Mouse (Mus musculus) embryonic facial prominence, embryonic 12.5 days (tissue): ENCODE data around the gene Capza2. TPM values are rescaled to one million over a fixed set of nuclear protein-coding genes. Genes with fewer than 3 reads are reported as not detected.

Source experiments
- ATAC-seq: fragments of 200-750 bp; cut with Nextera tagmentation; 2 replicates; pipeline ENCODE4 v1.8.0; 2017; ENCODE audit not compliant: insufficient number of reproducible peaks, insufficient read depth, low FRiP score, low TSS enrichment
- H3K27ac ChIP-seq: fragments of 300-500 bp; sonication (generic); 2 replicates; pipeline ENCODE4 v1.5.1; 2016; ENCODE audit warnings: mild to moderate bottlenecking
- H3K27me3 ChIP-seq: fragments of 300-500 bp; sonication (generic); 2 replicates; pipeline ENCODE4 v1.6.1; 2016; ENCODE audit warnings: mild to moderate bottlenecking, moderate library complexity
- H3K36me3 ChIP-seq: fragments of 300-500 bp; sonication (generic); 2 replicates; pipeline ENCODE4 v1.6.1; 2016; ENCODE audit warnings: mild to moderate bottlenecking
- H3K4me1 ChIP-seq: fragments of 300-500 bp; sonication (generic); 2 replicates; pipeline ENCODE4 v1.6.1; 2016
- H3K4me2 ChIP-seq: fragments of 300-500 bp; sonication (generic); replicated peaks from 2 replicates; pipeline ENCODE4 v1.6.1; 2016; ENCODE audit warnings: mild to moderate bottlenecking, moderate library complexity
- H3K4me3 ChIP-seq: fragments of 300-500 bp; sonication (generic); 2 replicates; pipeline ENCODE4 v1.5.1; 2016; ENCODE audit warnings: mild to moderate bottlenecking
- H3K9ac ChIP-seq: fragments of 300-500 bp; sonication (generic); 2 replicates; pipeline ENCODE4 v1.6.1; 2016; ENCODE audit warnings: mild to moderate bottlenecking, moderate library complexity
- H3K9me3 ChIP-seq: fragments of 300-500 bp; sonication (generic); 2 replicates; pipeline ENCODE4 v1.6.1; 2016; ENCODE audit warnings: mild to moderate bottlenecking, moderate library complexity
- WGBS: fragments of 180-500 bp; shearing (Covaris S2); methylation state at CpG from one replicate; pipeline ENCODE4 v1.1.7; 2016; 5-methylcytosine and 5-hydroxymethylcytosine counted together
- polyA plus RNA-seq: library from polyadenylated mRNA; unstranded; fragments of >200 nt; fragmentation: Nextera tagmentation; extraction: Ambion mirVana; gene quantifications from 2 replicates; pipeline ENCODE4 v1.2.1, GENCODE M21; 2016

Gene Capza2
- polyA plus RNA-seq, 1 experiment from 2014 or later: 194 TPM

DNA sequence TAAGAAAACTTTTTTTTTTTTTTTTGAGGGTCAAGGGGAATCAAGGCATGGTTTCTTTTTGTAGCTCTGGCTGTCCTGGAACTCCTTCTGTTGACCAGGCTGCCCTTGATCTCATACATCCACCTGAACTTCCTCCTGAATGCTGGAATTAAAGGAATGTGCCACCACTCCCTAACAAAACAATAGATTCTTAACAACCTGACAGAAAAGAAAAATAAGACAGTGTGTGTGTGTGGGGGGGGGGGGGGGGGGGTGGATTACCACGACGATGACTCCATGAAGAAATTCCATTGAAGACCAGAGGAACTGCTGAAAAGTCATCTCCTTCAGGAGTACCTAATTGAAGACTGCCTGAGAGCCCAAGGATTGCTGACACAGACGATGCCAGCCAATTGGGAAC lies 14.6 kb upstream of the Capza2 start:
- no peaks in the 10 kb centered on the region for H3K27me3 ChIP-seq
- no peak for ATAC-seq
- no peaks in the 10 kb centered on the region for H3K36me3 ChIP-seq
- H3K9ac ChIP-seq: no peak overlapping the region
- no peaks in the 10 kb centered on the region for H3K9me3 ChIP-seq
- no peak overlapping the region for H3K4me3 ChIP-seq
- no peaks in the 10 kb centered on the region for H3K4me1 ChIP-seq
- H3K27ac ChIP-seq: no peak overlapping the region
- 68% methylated on average over 3 of the region's 3 CpGs for WGBS
- no peak overlapping the region for H3K4me2 ChIP-seq

DNA sequence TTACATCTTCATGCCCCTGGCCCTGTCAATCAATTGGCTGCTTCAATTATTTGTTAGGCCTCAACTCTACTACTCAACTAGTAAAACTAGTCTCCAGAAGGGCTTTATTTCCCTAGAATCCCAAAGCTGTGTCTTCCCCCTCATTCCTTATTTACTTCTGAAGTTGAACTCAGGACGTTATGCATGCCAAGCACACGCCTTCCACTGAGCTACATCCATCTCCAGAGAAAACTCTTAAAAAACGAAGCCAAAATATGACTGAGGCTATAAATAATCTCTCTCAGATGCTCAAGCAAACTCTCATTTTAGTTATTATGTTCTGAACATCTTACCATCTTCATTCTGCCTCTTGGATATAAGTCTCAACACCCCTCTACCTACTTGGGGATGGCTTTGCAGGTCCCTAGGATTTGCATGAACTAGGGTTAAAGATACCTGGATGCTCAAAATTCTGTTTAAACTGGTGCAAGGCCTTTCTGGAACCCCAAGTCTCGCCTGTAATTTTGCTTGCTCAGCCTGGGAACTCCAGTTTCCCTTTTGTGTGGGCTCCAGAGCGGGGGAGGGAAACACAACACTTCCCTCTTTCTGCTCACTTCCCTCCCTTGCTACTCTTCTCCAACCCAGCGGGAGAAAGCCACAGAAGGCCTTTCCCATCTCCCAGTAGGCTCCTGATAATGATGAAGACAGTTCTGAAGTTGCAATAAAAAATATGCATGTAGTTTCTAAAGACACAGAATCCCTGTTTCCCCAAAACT lies 7.2 kb upstream of the Capza2 start:
- no peaks in the 10 kb centered on the region for H3K4me1 ChIP-seq
- no peak overlapping the region for H3K4me2 ChIP-seq
- H3K36me3 ChIP-seq: no peaks in the 10 kb centered on the region
- no peak overlapping the region for H3K4me3 ChIP-seq
- H3K9ac ChIP-seq: no peak overlapping the region
- ATAC-seq: no peak
- WGBS: 56% methylated on average over 6 of the region's 6 CpGs
- no peaks in the 10 kb centered on the region for H3K27me3 ChIP-seq
- peak overlapping the region; percentile 41; the same call in 1 of the 2 replicates for H3K27ac ChIP-seq
- no peaks in the 10 kb centered on the region for H3K9me3 ChIP-seq

DNA sequence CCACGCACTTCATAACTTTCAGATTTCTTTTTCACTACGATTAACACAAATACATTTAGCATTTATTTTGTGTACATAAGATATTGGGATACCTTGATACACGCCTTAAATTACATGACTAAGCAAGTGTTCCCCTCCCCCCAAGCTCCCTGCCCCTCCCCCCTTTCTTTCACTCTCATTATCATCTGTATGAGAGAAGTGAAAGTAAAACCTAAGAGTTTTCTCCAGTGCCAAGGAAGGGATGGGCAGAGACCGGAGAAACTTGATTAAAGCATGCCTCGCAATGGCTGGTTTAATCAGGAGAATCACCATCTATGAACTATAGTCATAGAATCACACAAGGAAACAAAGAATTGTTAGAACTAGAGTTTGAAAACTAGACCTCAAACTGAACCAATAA lies 6.3 kb upstream of the Capza2 start:
- Histone ChIP-seq H3K27me3 (no peaks in the 10 kb centered on the region), H3K27ac (no peak overlapping the region), H3K4me2 (no peak overlapping the region), H3K4me1 (no peaks in the 10 kb centered on the region), H3K36me3 (no peaks in the 10 kb centered on the region), H3K4me3 (no peak overlapping the region), H3K9me3 (no peaks in the 10 kb centered on the region), H3K9ac (no peak overlapping the region)
- 70% methylated on average over 5 of the region's 5 CpGs for WGBS
- no peak for ATAC-seq

DNA sequence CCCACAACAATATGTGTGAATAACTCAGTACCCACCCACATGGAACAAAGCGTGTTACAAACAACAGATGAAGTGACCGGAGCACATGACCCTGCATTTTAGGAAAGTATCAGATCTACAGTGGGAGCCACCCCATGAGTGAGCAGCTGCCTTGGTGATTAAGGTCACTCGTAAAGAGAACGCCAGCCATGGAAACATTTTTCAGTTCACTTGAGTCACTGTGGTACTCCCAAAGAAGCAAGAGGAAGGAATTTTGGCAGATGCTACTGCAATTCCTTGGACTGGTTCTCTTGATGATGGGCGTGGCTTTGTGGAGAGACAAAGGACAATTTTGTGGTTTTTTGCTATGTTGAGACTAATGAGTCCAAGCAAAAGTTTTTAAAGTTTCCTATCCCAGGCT lies 4.4 kb upstream of the Capza2 start:
- H3K36me3 ChIP-seq: no peaks in the 10 kb centered on the region
- H3K4me2 ChIP-seq: no peak overlapping the region
- H3K4me1 ChIP-seq: no peaks in the 10 kb centered on the region
- H3K27me3 ChIP-seq: no peaks in the 10 kb centered on the region
- H3K27ac ChIP-seq: no peak overlapping the region
- no peak overlapping the region for H3K4me3 ChIP-seq
- ATAC-seq: no peak
- H3K9ac ChIP-seq: no peak overlapping the region
- no peaks in the 10 kb centered on the region for H3K9me3 ChIP-seq
- WGBS: 89% methylated on average over 5 of the region's 5 CpGs

DNA sequence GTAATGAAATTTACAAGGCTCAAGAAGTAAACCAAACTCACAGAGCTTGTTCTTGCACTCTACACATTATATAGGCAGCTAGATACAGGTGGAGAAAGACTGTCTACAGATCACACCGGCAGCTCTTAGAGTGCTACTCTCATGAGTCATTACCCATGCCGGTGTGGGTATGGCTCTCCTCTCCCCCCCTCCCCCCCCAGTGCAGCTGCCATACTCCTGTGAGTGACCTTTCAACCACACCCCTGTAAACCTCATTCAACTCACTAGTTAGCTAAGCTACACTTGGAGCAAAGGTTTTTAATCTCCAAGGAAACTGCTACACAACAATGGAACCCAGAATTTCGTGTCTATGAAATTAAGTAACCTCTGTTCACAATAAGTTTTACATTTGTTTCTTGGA lies 2.2 kb upstream of the Capza2 start:
- H3K4me1 ChIP-seq: no peaks in the 10 kb centered on the region
- H3K4me2 ChIP-seq: no peak overlapping the region
- H3K27me3 ChIP-seq: no peaks in the 10 kb centered on the region
- no peaks in the 10 kb centered on the region for H3K9me3 ChIP-seq
- H3K4me3 ChIP-seq: no peak overlapping the region
- no peak overlapping the region for H3K27ac ChIP-seq
- 71% methylated on average over 3 of the region's 3 CpGs for whole genome bisulfite sequencing
- ATAC-seq: no peak
- no peaks in the 10 kb centered on the region for H3K36me3 ChIP-seq
- no peak overlapping the region for H3K9ac ChIP-seq

DNA sequence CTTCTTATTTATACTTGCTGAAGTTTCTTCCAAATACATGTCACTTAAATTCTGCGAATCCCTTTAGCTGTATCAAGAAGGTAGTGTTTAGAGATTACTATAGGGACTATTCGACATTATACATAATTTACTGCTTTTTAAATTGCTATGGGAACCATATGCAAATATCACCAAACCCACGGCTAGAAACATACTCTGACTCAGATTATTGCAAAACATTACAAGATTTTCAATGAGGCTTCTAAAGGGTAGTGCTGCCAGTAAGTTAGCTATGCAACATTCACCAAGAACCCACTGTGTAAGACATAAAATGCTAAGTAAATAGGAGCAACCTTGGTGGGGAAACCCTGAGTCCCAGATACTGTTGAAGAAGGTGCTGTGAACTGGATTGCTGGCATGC lies 1.0 kb upstream of the Capza2 start:
- H3K27ac ChIP-seq: no peak overlapping the region
- 87% methylated on average over 3 of the region's 3 CpGs for WGBS

DNA sequence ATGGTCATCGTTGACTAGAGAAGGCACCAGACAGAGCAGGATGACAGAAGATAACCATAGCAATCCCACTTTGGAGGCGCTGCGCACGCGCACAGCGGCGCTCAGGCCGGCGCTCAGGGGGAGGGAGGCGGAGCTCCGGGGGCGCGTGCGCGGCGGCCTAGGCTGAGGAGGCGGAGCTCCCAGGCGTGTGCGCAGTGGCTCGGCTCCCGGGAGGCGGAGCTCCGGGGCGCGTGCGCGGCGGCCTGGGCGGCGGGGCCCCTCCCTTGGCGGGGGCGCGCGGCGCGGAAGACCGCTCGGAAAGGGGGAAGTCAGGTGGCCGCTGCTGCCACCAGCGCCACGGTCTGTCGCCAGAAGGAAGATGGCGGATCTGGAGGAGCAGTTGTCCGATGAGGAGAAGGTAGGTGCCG lies 733 bp downstream of the Capza2 start:
- WGBS: under 1% methylated on average over 34 of the region's 45 CpGs
- peak; percentile 88 for ATAC-seq
- Histone ChIP-seq H3K4me1 (peaks cover 3% of the 10 kb centered on the region; the same call in 1 of the 2 replicates), H3K4me3 (peak overlapping the region; percentile 95), H3K4me2 (peak overlapping the region; percentile 69), H3K27me3 (no peaks in the 10 kb centered on the region), H3K9me3 (no peaks in the 10 kb centered on the region), H3K36me3 (no peaks in the 10 kb centered on the region), H3K9ac (peak overlapping the region; percentile 95), H3K27ac (peak overlapping the region; percentile 95)

More for the DNA sequence above, 1.0 kb upstream of the Capza2 start:
- H3K27me3 ChIP-seq: no peaks in the 10 kb centered on the region
- no peaks in the 10 kb centered on the region for H3K36me3 ChIP-seq
- H3K4me1 ChIP-seq: peaks cover 3% of the 10 kb centered on the region; the same call in 1 of the 2 replicates
- no peak for ATAC-seq
- H3K4me3 ChIP-seq: no peak overlapping the region
- no peaks in the 10 kb centered on the region for H3K9me3 ChIP-seq
- H3K4me2 ChIP-seq: no peak overlapping the region
- H3K9ac ChIP-seq: no peak overlapping the region

DNA sequence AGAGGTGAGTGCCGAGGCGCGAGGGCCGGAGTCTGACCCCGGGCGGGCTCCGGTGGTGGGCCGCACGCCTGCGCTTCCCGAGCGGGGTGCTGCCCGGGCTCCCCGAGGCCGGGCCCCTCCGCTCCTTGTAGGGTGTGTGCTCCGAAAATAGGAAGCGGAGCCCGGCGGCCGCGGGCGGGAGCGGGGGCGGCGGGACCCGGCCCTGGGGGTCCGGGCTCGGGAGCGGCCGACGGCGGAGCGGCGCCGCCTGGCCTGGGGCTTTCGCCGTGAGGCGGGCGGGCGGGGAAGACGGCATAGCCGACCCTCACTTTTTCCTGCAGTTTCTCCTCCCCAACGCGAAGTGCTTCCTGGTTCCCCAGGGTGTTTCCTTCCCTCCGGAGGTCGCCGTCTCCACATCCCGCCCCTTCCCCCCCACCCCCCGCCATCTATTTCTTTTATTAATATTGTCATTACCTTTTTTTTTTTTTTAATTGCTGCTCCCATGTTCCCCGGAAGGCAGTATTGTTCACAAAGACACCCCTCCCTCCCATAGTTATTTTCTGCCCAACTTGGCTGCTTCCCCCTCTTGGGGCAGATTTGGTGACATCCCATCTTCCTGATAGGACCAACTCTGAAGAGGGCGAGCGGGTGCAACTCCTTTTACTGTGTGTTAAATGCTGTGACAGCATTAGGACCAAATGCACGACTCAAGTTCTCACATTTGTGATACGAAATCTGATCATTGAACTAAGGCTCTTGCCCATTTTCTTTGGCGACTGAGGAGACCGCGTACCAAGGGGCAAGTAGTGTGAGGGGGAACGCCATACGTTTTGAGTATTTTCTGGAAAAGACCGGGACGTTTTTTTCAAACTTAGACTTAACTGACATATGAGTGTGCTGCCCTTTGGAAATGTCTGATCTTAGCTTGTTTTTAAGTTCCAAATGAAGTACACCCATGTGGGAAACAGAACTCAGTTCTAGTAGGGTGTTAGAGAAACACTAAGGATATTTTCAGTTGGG lies 1.5 kb downstream of the Capza2 start:
- Histone ChIP-seq H3K9me3 (no peaks in the 10 kb centered on the region), H3K36me3 (no peaks in the 10 kb centered on the region), H3K4me1 (peaks cover 3% of the 10 kb centered on the region; the same call in 1 of the 2 replicates), H3K4me2 (peak overlapping the region; percentile 69), H3K4me3 (peak overlapping the region; percentile 95), H3K9ac (peak overlapping the region; percentile 95), H3K27me3 (no peaks in the 10 kb centered on the region), H3K27ac (peak overlapping the region; percentile 95)
- ATAC-seq: peak; percentile 91
- under 1% methylated on average over 58 of the region's 62 CpGs for WGBS

DNA sequence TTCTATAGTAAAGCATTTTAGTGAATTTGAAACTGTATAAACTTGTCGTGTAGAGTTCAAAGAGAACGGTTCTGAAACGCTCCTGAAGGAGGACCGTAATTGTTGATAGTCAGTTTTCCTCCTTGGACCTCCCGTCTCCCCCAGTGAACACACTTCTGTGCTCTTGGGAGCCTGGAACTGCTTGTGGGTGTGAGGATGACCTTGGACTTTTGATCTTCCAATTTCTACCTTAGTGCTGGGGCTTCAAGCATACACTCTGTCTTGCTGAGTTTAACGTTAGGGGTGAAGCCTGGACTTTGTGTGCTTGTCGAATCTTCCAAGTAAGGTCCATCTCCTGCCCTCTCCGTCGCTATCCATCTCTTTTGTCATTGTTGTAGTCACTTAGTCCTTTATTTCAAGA lies 4.0 kb downstream of the Capza2 start:
- Histone ChIP-seq H3K4me1 (peaks cover 3% of the 10 kb centered on the region; the same call in 1 of the 2 replicates), H3K9me3 (no peaks in the 10 kb centered on the region), H3K27ac (no peak overlapping the region), H3K36me3 (no peaks in the 10 kb centered on the region), H3K27me3 (no peaks in the 10 kb centered on the region), H3K4me3 (no peak overlapping the region), H3K9ac (no peak overlapping the region), H3K4me2 (no peak overlapping the region)
- no peak for ATAC-seq
- 85% methylated on average over 9 of the region's 9 CpGs for WGBS

DNA sequence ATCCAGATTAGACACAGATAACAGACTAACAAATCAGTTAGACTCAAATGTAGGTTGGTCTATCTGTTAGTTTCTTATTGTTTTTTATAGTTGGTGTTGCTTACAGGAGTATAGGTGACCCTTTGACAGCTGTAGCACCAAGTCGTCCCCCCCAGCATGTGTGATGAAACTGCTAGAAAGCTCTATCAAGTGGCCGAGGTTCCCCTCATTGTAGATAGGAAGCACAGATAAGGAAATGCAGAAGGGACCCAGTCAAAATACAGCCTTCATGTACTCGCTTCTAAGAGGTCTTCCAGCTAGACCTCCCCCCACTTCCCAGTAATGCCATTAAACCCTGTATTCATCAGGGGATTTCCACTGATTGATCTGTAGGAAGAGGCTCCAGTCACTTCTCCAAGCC lies 6.7 kb downstream of the Capza2 start:
- ATAC-seq: no peak
- H3K9me3 ChIP-seq: no peaks in the 10 kb centered on the region
- H3K4me1 ChIP-seq: peaks cover 3% of the 10 kb centered on the region; the same call in 1 of the 2 replicates
- 70% methylated on average over 3 of the region's 3 CpGs for WGBS
- H3K4me2 ChIP-seq: no peak overlapping the region
- H3K9ac ChIP-seq: no peak overlapping the region
- H3K4me3 ChIP-seq: no peak overlapping the region
- H3K27ac ChIP-seq: no peak overlapping the region
- H3K36me3 ChIP-seq: no peaks in the 10 kb centered on the region
- H3K27me3 ChIP-seq: no peaks in the 10 kb centered on the region

DNA sequence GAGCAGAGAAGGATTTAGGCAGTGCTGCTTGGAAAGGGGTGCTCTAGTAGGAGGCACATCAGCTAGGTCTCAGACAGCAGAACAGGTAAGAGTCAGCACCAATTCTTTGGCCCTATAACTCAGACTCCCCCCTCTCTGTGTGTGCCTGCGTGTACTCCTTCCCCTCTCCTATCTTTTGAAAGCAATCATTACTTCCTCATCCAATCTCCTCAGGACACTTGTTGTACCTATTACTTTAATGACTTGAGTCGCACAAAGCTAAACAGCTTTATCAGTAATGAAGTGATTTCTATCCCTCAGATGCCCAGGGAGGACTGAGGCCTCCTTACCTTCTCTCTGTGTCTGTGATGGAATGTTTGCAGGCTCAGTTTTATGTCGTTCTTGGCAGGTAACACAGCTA lies 10.1 kb downstream of the Capza2 start:
- no peaks in the 10 kb centered on the region for H3K27me3 ChIP-seq
- H3K9ac ChIP-seq: no peak overlapping the region
- 80% methylated on average over 3 of the region's 3 CpGs for WGBS
- H3K9me3 ChIP-seq: no peaks in the 10 kb centered on the region
- H3K36me3 ChIP-seq: peaks cover 14% of the 10 kb centered on the region
- H3K4me2 ChIP-seq: no peak overlapping the region
- H3K27ac ChIP-seq: no peak overlapping the region
- no peak for ATAC-seq
- H3K4me1 ChIP-seq: no peaks in the 10 kb centered on the region
- no peak overlapping the region for H3K4me3 ChIP-seq

DNA sequence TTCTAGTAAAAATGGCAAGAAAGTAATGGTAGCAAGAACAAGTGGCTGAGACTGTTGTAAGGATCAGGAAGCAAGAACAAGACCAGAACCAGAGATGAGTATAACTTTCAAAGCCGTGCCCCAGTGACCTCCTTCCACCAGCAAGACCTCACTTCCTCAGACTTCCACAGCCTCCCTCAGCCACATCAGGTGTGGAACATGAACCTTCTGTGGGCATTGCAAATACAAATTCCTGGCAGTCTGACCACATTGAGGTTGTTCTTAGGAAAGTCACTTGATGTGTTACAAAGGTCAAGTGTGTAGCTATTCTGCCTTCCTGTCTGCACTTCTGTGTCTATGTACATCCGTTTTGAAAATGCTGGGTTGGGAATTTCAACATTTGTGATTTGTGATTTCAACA lies 16.1 kb downstream of the Capza2 start:
- Histone ChIP-seq H3K9me3 (no peaks in the 10 kb centered on the region), H3K9ac (no peak overlapping the region), H3K36me3 (peaks cover 23% of the 10 kb centered on the region), H3K4me1 (no peaks in the 10 kb centered on the region), H3K4me2 (no peak overlapping the region), H3K4me3 (no peak overlapping the region), H3K27ac (no peak overlapping the region), H3K27me3 (no peaks in the 10 kb centered on the region)
- no peak for ATAC-seq
- WGBS: 83% methylated on average over 2 of the region's 2 CpGs
